Mouse (Mus musculus): Measurements from ENCODE around the gene Scnn1a.

Scnn1a gene

GRCm38 (mm10) chr6:125360846-125361245, 40.4 kb downstream of the Scnn1a start:
- no peak for DNase-seq (ENCODE audit: extremely low read depth, low read depth)

- no peak for DNase-seq (ENCODE audit: extremely low read depth, low read depth)
Observed at GRCm38 (mm10) chr6:125361467-125362291, 41.2 kb downstream of the Scnn1a start.

- no peak for DNase-seq (ENCODE audit: extremely low read depth, low read depth)
Observed at GRCm38 (mm10) chr6:125363021-125363420, 42.6 kb downstream of the Scnn1a start.

GRCm38 (mm10) chr6:125363451-125364242, 43.2 kb downstream of the Scnn1a start:
- no peak for DNase-seq (ENCODE audit: extremely low read depth, low read depth)

- DNase-seq (ENCODE audit: extremely low read depth, low read depth): no peak
Observed at GRCm38 (mm10) chr6:125364448-125364847, 44.0 kb downstream of the Scnn1a start.

GRCm38 (mm10) chr6:125365522-125365921, 45.1 kb downstream of the Scnn1a start:
- peak; percentile 54 for DNase-seq (ENCODE audit: extremely low read depth, low read depth)

- DNase-seq (ENCODE audit: extremely low read depth, low read depth): no peak
Observed at GRCm38 (mm10) chr6:125366133-125366532, 45.7 kb downstream of the Scnn1a start.

GRCm38 (mm10) chr6:125367758-125368371, 47.4 kb downstream of the Scnn1a start:
- no peak for DNase-seq (ENCODE audit: extremely low read depth, low read depth)

- no peak for DNase-seq (ENCODE audit: extremely low read depth, low read depth)
Observed at GRCm38 (mm10) chr6:125377042-125377441, 56.6 kb downstream of the Scnn1a start.

GRCm38 (mm10) chr6:125377582-125378451, 57.4 kb downstream of the Scnn1a start:
- peak; percentile 41 for DNase-seq (ENCODE audit: extremely low read depth, low read depth)

GRCm38 (mm10) chr6:125378621-125379020, 58.2 kb downstream of the Scnn1a start:
- DNase-seq (ENCODE audit: extremely low read depth, low read depth): no peak

GRCm38 (mm10) chr6:125379781-125380180, 59.3 kb downstream of the Scnn1a start:
- DNase-seq (ENCODE audit: extremely low read depth, low read depth): no peak

GRCm38 (mm10) chr6:125380372-125381360, 60.2 kb downstream of the Scnn1a start, which contains the start of gene Plekhg6:
Gene Plekhg6 (minus strand): TSS chr6:125380793.
- no peak for DNase-seq (ENCODE audit: extremely low read depth, low read depth)

GRCm38 (mm10) chr6:125382024-125382423, 61.6 kb downstream of the Scnn1a start:
- no peak for DNase-seq (ENCODE audit: extremely low read depth, low read depth)

GRCm38 (mm10) chr6:125385066-125385974, 64.9 kb downstream of the Scnn1a start:
- no peak for DNase-seq (ENCODE audit: extremely low read depth, low read depth)

- no peak for DNase-seq (ENCODE audit: extremely low read depth, low read depth)
Observed at GRCm38 (mm10) chr6:125386080-125386479, 65.6 kb downstream of the Scnn1a start.

- no peak for DNase-seq (ENCODE audit: extremely low read depth, low read depth)
Observed at GRCm38 (mm10) chr6:125389853-125390252, 69.4 kb downstream of the Scnn1a start.
